Mouse (Mus musculus): ENCODE data around the gene Dclk2.

DNA sequence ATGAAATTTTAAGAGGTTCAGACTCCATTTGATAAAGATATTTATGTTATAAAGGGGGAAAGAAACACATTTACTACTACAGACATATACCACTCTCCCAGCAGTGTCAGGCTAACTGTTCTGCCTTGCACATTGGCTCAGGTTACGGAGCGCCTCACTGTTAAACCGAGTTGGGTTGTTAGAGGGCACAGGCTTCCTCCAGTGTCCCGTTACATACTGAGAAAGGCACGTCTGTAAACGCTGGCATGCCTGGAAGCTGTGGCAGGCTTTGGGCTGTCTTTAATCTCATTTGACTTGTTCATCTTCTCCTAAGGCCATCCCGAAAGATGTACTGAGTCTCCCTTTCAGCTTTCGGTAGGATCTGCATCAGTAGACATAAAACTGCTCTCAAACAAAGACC, 152.1 kb downstream of the Dclk2 start:
- TF ChIP-seq CTCF (IDR thresholded peaks at IDR 0.05 in 2 of 3, conservative IDR thresholded peaks at IDR 0.05 in 1 of 3; ENCODE audit: control insufficient read depth in 1 of 3, insufficient read depth in 1 of 3, low read depth in 2 of 3, low read length in 3 of 3, poor library complexity in 1 of 3, severe bottlenecking in 1 of 3) (no peak), ETS1 (IDR thresholded peaks at IDR 0.05; ENCODE audit: low read depth, low read length) (no peak), GATA1 (IDR thresholded peaks at IDR 0.05; ENCODE audit: low read depth, low read length) (no peak), TCF12 (IDR thresholded peaks at IDR 0.05; ENCODE audit: low read depth, low read length) (no peak)
